Mouse (Mus musculus) forebrain, embryonic 16.5 days (tissue): ENCODE measurements around the gene Abcc4. TPM values are rescaled to one million over a fixed set of nuclear protein-coding genes. Genes with fewer than 3 reads are reported as not detected.

ENCODE experiments used
- ATAC-seq: fragments of 200-750 bp; cut with Nextera tagmentation; 2 replicates; pipeline ENCODE4 v1.8.0; 2017; ENCODE audit warnings: mild to moderate bottlenecking, moderate library complexity
- H3K27ac ChIP-seq: fragments of 300-500 bp; sonication (generic); 2 replicates; pipeline ENCODE4 v1.5.1; 2014; ENCODE audit warnings: low read length, control low read depth
- H3K27me3 ChIP-seq: fragments of 300-500 bp; sonication (generic); replicated peaks from 2 replicates; pipeline ENCODE4 v1.6.1; 2014; ENCODE audit warnings: low read length; ENCODE audit not compliant: control insufficient read depth, insufficient read depth
- H3K36me3 ChIP-seq: fragments of 300-500 bp; sonication (generic); 2 replicates; pipeline ENCODE4 v1.6.1; 2014; ENCODE audit not compliant: control insufficient read depth, insufficient read depth
- H3K4me1 ChIP-seq: fragments of 300-500 bp; sonication (generic); replicated peaks from 2 replicates; pipeline ENCODE4 v1.6.1; 2014; ENCODE audit warnings: low read length; ENCODE audit not compliant: control insufficient read depth, insufficient read depth
- H3K4me2 ChIP-seq: fragments of 300-500 bp; sonication (generic); 2 replicates; pipeline ENCODE4 v1.6.1; 2014; ENCODE audit warnings: mild to moderate bottlenecking, low read length, control low read depth
- H3K4me3 ChIP-seq: fragments of 300-500 bp; sonication (generic); replicated peaks from 2 replicates; pipeline ENCODE4 v1.5.1; 2014; ENCODE audit warnings: mild to moderate bottlenecking, low read length, control low read depth
- H3K9ac ChIP-seq: fragments of 300-500 bp; sonication (generic); replicated peaks from 2 replicates; pipeline ENCODE4 v1.6.1; 2014; ENCODE audit warnings: low read depth, low read length, control low read depth
- H3K9me3 ChIP-seq: fragments of 300-500 bp; sonication (generic); 2 replicates; pipeline ENCODE4 v1.6.1; 2016; ENCODE audit warnings: low read length; ENCODE audit not compliant: control insufficient read depth
- WGBS: fragments of 180-500 bp; shearing (Covaris S2); extraction: QIAGEN DNeasy Blood & Tissue Kit; methylation state at CpG from one replicate; pipeline ENCODE4 v1.1.7; 2014; 5-methylcytosine and 5-hydroxymethylcytosine counted together
- polyA plus RNA-seq: library from polyadenylated mRNA; unstranded; fragments of >200 nt; fragmentation: Nextera tagmentation; extraction: Ambion mirVana; gene quantifications from 2 replicates; pipeline ENCODE4 v1.2.1, GENCODE M21; 2015

Abcc4 gene
- polyA plus RNA-seq, 1 experiment from 2014 or later: 1.4 TPM

DNA sequence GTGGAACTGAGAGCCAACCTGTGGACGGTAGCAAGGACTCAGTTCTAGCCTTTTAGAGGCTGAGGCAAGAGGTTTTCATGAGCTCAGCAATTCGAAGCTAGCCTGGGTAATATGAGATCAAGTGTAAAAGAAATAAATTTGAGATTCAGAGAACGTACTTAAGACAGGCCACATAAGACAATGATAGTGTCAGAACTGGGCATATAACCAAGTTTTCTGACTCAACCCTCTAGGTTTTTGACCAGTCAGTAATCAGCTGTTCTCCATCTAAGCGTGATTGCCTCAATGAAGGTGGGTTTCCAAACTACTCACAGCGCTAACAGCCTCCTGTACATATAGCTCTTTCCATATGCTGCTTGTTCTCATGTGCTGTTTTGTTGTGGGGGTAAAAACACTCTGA, 27.1 kb upstream of the Abcc4 start:
- Histone ChIP-seq H3K27me3 (no peaks in the 10 kb centered on the region), H3K9ac (no peak overlapping the region), H3K4me2 (no peak overlapping the region), H3K9me3 (no peaks in the 10 kb centered on the region), H3K4me1 (peaks cover 3% of the 10 kb centered on the region), H3K27ac (no peak overlapping the region), H3K36me3 (no peaks in the 10 kb centered on the region), H3K4me3 (no peak overlapping the region)
- ATAC-seq: no peak
- WGBS: 86% methylated on average over 5 of the region's 5 CpGs

DNA sequence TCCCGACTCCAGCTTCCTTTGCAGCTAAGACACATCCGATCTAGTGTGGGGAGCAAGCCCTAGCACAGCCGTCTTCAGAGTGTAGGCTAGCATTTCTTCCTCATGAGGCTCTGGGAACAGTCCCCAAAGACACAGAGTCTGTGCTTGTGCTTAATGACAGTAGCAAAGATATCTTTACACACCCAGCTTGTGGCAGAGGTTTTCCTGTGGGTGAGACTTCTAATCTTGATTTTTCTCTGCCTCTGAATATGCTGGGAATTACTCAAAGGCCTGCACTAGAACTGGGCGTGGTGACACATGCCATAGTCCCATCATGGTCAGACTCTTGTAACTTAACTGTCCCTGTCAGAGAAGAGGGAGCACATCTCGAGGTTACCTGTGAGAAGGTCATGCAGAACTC, 24.6 kb upstream of the Abcc4 start:
- WGBS: 86% methylated on average over 5 of the region's 5 CpGs
- ATAC-seq: no peak
- H3K4me3 ChIP-seq: no peak overlapping the region
- no peak overlapping the region for H3K27ac ChIP-seq
- H3K9me3 ChIP-seq: no peaks in the 10 kb centered on the region
- no peaks in the 10 kb centered on the region for H3K36me3 ChIP-seq
- no peaks in the 10 kb centered on the region for H3K27me3 ChIP-seq
- no peak overlapping the region for H3K4me2 ChIP-seq
- no peak overlapping the region for H3K9ac ChIP-seq
- peaks cover 3% of the 10 kb centered on the region for H3K4me1 ChIP-seq

DNA sequence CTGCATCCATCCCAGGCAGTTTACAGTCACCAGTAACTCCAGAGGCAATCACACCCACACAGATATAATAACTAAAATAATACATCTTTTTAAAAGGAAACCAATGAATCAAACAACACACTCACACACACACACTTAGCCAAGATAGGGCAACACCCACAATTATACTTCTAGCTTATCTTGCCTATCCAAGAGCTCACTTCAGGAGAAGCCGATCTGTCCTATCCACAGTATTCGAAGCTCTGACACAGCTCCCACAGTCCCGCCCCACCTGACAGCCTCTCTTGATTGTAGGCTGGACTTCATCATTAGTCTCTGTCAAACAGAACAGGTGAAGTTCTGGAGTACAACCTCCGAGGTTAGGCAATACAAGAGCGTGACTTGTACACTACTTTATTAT, 19.4 kb upstream of the Abcc4 start:
- Histone ChIP-seq H3K36me3 (no peaks in the 10 kb centered on the region), H3K4me1 (no peaks in the 10 kb centered on the region), H3K27me3 (no peaks in the 10 kb centered on the region), H3K4me3 (no peak overlapping the region), H3K4me2 (no peak overlapping the region), H3K27ac (no peak overlapping the region), H3K9ac (no peak overlapping the region), H3K9me3 (no peaks in the 10 kb centered on the region)
- no peak for ATAC-seq
- WGBS: 87% methylated on average over 5 of the region's 5 CpGs

DNA sequence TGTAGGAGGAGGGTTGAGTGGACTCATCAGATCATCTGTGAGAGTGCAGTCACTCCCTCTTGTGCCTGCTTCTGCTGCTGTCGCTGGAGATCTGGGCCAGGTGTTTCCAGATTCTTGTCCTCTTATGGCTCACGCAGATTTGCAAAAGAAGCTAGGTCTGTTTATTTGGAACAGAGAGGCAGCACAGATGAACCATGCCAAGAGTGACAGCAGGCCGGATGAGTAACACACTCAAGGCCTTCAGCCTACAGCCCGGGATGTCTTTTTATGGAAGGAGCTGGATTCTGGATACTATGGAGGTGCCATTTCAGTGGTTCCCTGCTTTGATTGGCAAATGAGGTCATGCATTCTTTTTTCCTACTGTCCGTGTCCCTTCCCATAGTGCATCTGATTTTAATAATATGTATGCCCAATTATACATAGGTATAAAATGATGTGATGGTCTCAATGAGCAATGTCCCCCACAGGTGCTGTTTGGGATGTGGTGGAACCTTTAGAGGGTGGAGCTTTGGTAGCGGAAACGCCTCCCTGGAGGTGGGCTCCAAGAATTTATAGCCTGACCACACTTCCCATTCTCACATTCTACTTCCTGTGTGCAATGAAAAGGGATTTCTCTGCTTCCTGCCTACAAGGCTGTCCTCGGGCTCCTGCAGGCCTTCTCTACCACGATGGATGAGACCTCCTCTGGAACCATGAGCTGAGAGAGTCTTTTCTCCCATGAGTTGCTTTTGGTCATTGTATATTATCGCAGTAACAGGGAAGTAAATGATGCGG, 18.1 kb upstream of the Abcc4 start:
- Histone ChIP-seq H3K4me3 (no peak overlapping the region), H3K27ac (no peak overlapping the region), H3K27me3 (no peaks in the 10 kb centered on the region), H3K9me3 (no peaks in the 10 kb centered on the region), H3K4me1 (no peaks in the 10 kb centered on the region), H3K36me3 (no peaks in the 10 kb centered on the region), H3K4me2 (no peak overlapping the region), H3K9ac (no peak overlapping the region)
- no peak for ATAC-seq
- WGBS: 85% methylated on average over 11 of the region's 11 CpGs

DNA sequence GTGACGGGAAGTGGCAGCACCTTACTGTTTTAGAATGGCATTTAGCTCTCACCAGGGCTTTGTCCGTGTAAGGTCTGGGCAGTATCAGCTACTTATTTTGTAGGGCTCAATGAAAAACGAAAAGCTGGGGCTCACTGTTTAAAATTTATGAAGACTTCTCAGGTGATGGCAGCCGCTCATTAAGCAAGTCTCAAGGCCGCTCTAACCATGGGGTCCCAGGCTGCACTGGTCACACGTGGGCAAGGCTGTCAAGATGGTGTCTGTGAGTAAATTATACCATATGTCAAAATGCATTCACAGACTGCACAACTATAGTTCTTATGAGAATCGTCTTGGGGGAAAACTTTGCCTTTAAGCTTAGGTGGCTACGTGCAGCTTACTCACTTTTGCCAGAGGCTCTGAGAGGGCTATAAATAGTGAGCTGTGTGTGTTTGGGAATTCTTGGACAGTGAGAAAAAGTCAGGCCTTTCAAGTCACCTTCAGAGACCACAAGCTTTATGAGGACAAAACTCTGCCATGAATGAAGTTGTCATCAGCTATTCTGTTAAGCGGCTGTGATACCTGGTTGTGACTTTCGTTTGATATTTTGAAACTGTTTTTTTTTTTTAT, 13.7 kb upstream of the Abcc4 start:
- no peak overlapping the region for H3K4me2 ChIP-seq
- no peaks in the 10 kb centered on the region for H3K36me3 ChIP-seq
- no peaks in the 10 kb centered on the region for H3K27me3 ChIP-seq
- no peak for ATAC-seq
- 56% methylated on average over 10 of the region's 10 CpGs for WGBS
- no peaks in the 10 kb centered on the region for H3K9me3 ChIP-seq
- no peak overlapping the region for H3K27ac ChIP-seq
- H3K4me1 ChIP-seq: no peaks in the 10 kb centered on the region
- H3K9ac ChIP-seq: no peak overlapping the region
- H3K4me3 ChIP-seq: no peak overlapping the region

DNA sequence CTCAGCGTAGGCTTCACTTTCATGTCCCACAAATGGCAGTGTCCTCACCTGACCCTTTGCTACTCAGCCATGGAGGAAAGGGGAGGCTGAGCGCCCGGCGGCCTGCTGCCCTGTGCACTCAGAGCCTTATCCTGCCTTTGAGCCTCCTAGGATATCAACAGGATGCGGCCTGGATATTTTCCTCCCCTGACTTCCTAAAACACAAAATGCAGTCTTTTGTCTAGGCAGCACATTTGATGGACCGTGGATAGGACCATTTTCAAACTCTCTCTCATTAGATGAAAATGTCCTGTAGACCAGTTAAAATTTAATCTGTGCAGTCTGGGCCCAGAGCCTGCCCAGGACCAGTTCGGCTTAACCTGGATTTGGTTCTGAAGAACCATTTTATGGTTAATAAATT, 12.6 kb upstream of the Abcc4 start:
- Histone ChIP-seq H3K9ac (no peak overlapping the region), H3K4me2 (no peak overlapping the region), H3K4me1 (peaks cover 1% of the 10 kb centered on the region; the same call in 1 of the 2 replicates), H3K4me3 (no peak overlapping the region), H3K27me3 (no peaks in the 10 kb centered on the region), H3K36me3 (no peaks in the 10 kb centered on the region), H3K27ac (no peak overlapping the region), H3K9me3 (no peaks in the 10 kb centered on the region)
- ATAC-seq: no peak
- WGBS: 77% methylated on average over 7 of the region's 7 CpGs

DNA sequence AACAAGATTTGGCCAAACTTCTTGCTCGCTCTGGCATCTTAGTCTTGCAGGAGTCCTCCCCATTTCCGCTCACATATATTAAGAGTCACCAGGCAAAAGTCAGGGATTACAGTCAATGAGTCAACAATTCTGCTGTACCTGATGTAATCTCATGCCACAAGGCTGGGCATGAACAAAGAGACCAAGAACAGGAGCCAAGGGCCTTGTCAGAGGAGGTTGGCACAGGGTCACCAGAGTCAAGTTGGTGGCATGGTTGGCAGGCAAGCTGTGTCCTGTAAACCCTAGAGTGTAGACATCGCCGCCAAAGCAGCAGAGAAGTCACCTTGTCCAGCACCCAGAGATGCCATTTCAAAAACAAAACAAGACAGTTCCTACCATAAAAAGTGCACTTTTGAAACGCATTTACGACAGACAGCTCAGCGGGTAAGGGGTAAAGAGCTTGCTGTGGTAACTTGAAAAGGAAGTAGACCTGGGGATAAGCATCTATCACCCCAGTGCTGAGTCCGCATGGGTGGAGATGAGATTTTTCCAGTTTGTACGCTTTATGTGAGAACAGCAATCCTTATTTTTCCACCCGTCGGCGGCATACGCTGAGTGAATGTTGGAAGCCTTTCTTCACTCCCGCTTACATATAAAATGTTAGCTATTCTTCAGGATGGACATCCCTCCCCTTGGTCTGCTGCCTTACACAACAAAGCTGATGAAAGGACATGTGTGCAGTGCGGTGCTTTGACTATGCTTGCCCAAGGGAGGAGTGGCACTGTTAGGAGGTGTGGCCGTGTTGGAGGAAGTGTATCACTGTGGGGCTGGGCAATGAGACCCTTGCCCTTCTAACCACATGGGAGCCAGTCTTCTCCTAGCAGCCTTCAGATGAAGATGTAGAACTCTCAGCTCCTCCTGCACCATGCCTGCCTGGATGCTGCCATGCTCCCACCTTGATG, 10.6 kb upstream of the Abcc4 start:
- Histone ChIP-seq H3K4me1 (peaks cover 6% of the 10 kb centered on the region; the same call in 1 of the 2 replicates), H3K36me3 (no peaks in the 10 kb centered on the region), H3K4me2 (no peak overlapping the region), H3K4me3 (no peak overlapping the region), H3K27me3 (no peaks in the 10 kb centered on the region), H3K27ac (no peak overlapping the region), H3K9ac (no peak overlapping the region), H3K9me3 (no peaks in the 10 kb centered on the region)
- WGBS: 92% methylated on average over 16 of the region's 16 CpGs
- ATAC-seq: no peak

DNA sequence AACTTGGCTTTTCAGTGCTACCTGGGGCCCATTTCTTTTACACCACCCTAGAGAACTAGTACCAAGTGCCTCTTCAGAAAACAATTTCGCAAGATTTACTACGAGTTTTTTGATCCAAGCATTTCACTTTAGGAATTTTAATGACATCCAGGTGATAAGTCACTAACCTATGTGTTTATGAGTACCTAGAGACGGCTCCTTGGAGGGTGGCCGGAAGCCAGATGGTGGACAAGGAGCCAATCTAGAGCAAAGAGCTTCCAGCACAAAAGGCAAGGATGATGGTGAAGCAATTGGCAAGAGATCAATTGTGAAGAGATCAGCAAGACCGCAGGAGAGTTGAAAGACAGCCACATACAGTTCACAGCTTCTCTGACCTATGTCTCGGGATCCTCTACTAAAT, 8.7 kb upstream of the Abcc4 start:
- no peak overlapping the region for H3K4me2 ChIP-seq
- no peak overlapping the region for H3K4me3 ChIP-seq
- H3K4me1 ChIP-seq: peaks cover 10% of the 10 kb centered on the region
- no peaks in the 10 kb centered on the region for H3K9me3 ChIP-seq
- no peak for ATAC-seq
- WGBS: 80% methylated on average over 6 of the region's 6 CpGs
- no peak overlapping the region for H3K9ac ChIP-seq
- H3K27me3 ChIP-seq: peaks cover 6% of the 10 kb centered on the region; the same call in 1 of the 2 replicates
- no peaks in the 10 kb centered on the region for H3K36me3 ChIP-seq
- no peak overlapping the region for H3K27ac ChIP-seq

DNA sequence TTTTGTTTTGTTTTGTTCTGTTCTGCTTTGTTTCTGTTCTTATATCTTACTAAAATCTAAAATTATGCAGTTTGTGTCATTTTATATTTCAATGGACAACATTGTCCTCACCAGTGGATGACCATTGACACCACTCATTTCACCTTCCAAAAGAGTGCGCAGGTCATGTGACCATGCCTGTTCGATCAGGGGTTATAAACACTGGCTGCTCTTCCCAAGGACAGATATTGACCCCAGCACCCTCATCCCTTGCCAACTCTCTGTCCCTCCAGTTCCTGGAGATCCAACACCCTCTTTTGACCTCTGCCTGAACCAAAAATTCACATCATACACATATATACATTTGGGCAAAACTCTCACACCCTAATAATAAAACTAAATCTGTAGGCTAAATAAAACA, 8.3 kb upstream of the Abcc4 start:
- no peak for ATAC-seq
- 91% methylated on average over 2 of the region's 2 CpGs for WGBS
- Histone ChIP-seq H3K4me3 (no peak overlapping the region), H3K27ac (no peak overlapping the region), H3K4me2 (no peak overlapping the region), H3K9ac (no peak overlapping the region), H3K9me3 (no peaks in the 10 kb centered on the region), H3K4me1 (peaks cover 13% of the 10 kb centered on the region), H3K36me3 (no peaks in the 10 kb centered on the region), H3K27me3 (peaks cover 6% of the 10 kb centered on the region; the same call in 1 of the 2 replicates)
